Mouse (Mus musculus): Measurements from ENCODE around the gene Tekt3. TPM values are rescaled to one million over a fixed set of nuclear protein-coding genes. Genes with fewer than 3 reads are reported as not detected.

The Tekt3 gene
- total RNA-seq, 2 experiments from 2014 or later, result not detected

GRCm38 (mm10) chr11:63058375-63058952 is 3.0 kb upstream of the Tekt3 start:
- DNase-seq (ENCODE audit: low spot score in 2 of 2), result no peak

GRCm38 (mm10) chr11:63059911-63060310 is 1.5 kb upstream of the Tekt3 start:
- DNase-seq (ENCODE audit: low spot score in 2 of 2), result no peak

- no peak for DNase-seq (ENCODE audit: low spot score in 2 of 2)
These were observed 5.1 kb downstream of the Tekt3 start for GRCm38 (mm10) chr11:63066526-63066925.

DNA sequence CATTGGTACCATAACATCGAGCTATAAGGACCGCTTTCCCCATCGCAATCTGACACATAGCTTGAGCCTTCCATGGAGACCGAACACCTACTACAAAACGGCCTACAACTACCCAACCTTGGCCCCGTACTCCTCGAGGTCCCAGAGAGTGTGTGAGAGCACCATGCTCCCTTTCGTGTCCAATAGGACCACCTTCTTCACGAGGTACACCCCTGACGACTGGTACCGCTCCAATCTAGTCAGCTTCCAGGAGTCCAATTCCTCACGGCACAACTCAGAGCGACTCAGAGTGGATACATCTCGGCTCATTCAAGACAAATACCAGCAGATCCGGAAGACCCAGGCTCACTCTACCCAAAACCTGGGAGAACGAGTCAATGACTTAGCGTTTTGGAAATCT is 8.6 kb downstream of the Tekt3 start:
- DNase-seq (ENCODE audit: low spot score in 2 of 2), result no peak

GRCm38 (mm10) chr11:63084536-63084935 is 23.1 kb downstream of the Tekt3 start:
- DNase-seq (ENCODE audit: low spot score in 2 of 2), result no peak

DNA sequence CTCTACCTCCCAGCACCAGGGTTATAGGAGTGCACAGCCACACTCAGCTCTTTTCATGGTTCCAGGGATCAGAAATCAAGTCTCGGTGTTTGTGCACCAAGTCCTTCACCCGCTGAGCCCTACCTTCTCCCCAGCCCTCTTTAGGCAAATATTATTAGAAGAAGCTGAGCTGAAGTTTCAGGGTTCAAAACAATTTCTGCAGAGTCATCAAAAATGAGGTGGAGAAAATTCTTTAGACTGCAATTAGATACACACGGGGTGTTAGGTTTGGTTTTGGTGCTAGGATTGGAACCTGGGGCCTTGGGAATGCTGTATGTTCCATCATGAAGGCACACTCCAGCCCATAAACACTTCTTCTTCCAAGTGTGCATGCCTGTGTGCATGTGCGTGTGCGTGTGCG is 27.2 kb downstream of the Tekt3 start:
- DNase-seq (ENCODE audit: low spot score in 2 of 2), result no peak

DNA sequence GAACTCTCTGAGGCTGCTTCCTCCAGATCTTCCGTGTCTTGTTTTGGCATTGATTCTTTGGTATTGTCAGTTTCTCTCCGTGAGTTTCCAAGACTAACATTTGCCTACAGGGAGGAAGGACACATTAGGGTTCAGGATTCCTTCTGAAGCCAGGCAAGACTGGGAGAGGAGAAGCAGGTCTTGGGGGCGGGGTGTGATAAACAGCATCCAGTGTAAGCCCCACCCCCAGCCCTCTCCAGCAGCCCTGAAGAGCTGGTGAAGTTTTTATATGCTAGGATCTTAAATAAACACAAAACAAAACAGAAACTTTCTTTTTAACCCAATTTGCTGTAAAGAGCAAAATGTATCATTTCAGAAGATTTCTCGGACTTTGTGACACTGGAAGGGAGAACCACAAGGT is 28.8 kb downstream of the Tekt3 start:
- no peak for DNase-seq (ENCODE audit: low spot score in 2 of 2)

DNA sequence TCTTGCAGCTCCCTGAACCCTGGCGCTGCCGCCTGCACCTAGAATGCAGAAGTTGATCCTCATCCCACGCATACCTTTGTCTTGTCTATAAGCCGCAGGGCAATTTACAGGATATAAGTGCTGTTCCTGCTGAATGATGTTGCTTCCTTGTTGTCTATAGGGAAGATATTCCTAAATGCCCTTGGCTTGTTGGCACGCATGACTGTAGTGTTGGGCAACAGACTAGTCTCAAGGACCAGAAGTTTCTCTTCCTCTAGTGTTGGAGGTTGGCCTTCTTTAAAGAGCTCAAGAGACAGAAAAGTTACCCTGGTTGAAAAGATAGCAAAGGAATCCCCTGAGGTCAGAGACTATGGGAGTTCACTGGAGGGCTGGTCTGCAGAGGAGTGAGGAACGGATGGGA is 29.5 kb downstream of the Tekt3 start:
- no peak for DNase-seq (ENCODE audit: low spot score in 2 of 2)

GRCm38 (mm10) chr11:63092271-63092670 is 30.8 kb downstream of the Tekt3 start:
- DNase-seq (ENCODE audit: low spot score in 2 of 2), result no peak

DNA sequence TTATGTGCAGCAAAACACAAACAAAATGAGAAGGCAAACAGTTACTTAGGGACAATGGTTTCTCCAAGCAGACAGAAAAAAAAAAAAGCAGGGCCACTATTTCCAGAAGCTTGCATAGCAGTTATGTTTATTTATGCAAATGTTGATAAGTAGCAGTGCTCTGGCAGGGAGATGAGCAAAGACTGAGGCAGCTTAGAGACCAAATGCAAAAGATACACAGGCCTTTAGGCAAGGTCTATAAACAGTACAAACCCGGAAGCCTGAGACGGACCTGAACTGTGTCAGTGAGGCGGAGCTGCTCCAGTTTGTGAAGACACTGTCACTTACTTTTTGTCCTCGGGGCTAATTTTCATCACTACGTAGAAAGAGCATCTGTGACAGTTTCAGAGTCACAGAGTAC is 32.1 kb downstream of the Tekt3 start:
- no peak for DNase-seq (ENCODE audit: low spot score in 2 of 2)

DNA sequence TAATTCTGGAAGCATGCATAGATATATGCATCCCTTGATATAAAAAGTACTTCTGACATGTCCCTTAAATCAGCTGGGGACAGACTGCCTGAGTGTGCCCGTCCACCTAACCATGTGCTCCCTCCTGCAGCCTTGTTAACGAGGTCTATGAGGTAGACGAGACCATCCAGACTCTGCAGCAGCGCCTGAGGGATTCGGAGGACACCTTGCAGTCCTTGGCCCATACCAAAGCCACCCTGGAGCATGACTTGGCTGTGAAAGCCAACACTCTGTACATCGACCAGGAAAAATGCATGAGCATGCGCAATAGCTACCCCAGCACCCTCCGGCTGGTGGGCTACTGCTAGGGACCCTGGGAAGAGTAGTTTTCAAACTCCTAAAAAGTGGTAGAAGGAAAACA is 33.0 kb downstream of the Tekt3 start:
- DNase-seq (ENCODE audit: low spot score in 2 of 2), result no peak

- DNase-seq (ENCODE audit: low spot score in 2 of 2), result no peak
These were observed 36.6 kb downstream of the Tekt3 start for GRCm38 (mm10) chr11:63098016-63098415.

GRCm38 (mm10) chr11:63099390-63099789 is 37.9 kb downstream of the Tekt3 start:
- no peak for DNase-seq (ENCODE audit: low spot score in 2 of 2)

DNA sequence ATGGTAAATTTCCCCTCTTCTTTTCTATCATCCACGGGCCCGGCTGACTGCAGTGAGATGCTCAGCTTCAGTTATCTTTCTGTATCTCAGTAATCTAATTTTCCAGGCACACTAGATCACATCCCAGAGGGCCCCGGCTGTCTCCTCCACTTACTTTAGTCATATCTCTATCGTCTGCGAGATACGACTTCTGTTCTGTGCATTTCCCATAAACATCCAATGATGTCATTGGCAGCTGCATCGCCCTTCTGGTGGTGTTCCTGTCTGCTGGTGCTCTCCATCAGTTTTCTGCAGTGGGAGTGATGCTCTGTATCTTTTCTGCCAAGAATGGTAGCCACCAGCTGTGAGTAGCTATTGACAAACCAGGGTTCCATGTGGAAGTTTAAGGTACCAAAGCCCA is 41.8 kb downstream of the Tekt3 start:
- DNase-seq (ENCODE audit: low spot score in 2 of 2), result peak in 1 of 2 experiments; percentile 5

DNA sequence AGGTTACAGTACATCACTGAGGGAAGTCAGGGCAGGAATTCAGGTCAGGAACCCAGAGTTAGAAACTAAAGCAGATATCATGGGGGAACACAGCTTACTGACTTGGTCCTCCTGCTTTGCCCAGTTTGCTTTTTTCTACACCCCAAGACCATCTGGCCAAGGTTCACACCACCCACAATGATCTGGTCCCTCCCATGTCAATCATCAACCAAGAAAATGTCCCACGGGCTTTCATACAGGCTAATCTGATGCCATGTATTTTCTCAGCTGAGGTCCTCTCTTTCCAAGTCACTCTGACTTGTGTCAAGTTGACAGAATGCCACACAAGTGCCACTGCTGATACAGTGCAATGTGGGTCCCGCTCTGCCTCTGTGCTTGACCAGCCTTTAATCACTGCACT is 42.6 kb downstream of the Tekt3 start:
- DNase-seq (ENCODE audit: low spot score in 2 of 2), result no peak

GRCm38 (mm10) chr11:63109230-63109775 is 47.8 kb downstream of the Tekt3 start:
- no peak for DNase-seq (ENCODE audit: low spot score in 2 of 2)

DNA sequence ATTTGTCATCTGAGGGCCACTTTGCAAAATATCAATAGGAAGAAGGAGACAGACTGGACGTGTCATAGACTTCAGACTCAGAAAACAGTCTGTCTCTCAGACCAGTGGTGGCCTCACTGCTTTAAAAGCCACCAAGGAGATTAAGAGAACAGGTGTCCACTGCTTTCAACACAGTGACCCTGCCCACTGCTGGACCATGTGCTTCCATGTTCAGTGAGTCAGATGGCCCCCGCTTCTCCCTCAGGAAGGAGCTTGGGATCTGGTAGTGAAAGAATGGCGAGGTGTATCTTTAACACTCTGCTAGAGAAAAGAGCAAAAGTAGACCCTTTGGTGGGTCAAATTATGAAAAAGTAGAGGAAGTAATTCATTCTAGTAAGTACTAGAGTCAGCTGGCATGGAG is 48.9 kb downstream of the Tekt3 start:
- no peak for DNase-seq (ENCODE audit: low spot score in 2 of 2)

- DNase-seq (ENCODE audit: low spot score in 2 of 2), result no peak
These were observed 53.6 kb downstream of the Tekt3 start for GRCm38 (mm10) chr11:63114807-63115641.

GRCm38 (mm10) chr11:63116652-63117051 is 55.2 kb downstream of the Tekt3 start:
- no peak for DNase-seq (ENCODE audit: low spot score in 2 of 2)

- DNase-seq (ENCODE audit: low spot score in 2 of 2), result no peak
These were observed 55.8 kb downstream of the Tekt3 start for GRCm38 (mm10) chr11:63117266-63117665.

GRCm38 (mm10) chr11:63119791-63120190 is 58.3 kb downstream of the Tekt3 start:
- no peak for DNase-seq (ENCODE audit: low spot score in 2 of 2)

DNA sequence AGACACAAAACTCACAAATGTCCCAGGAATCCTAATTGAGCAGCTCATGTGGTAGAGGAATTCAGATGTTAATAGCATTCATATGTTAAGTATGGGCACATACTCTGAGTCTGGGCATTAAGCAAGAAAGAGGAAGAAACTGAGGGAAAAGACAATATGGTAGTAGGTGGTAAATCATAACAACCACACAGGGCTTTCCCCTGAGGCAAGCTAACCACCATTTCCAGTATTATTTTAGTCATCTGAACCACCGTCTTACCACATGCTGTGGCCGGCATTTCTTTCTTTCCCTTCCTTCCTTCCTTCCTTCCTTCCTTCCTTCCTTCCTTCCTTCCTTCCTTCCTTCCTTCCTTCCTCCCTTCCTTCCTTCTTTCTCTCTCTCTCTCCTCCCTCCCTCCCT is 60.8 kb downstream of the Tekt3 start:
- DNase-seq (ENCODE audit: low spot score in 2 of 2), result no peak

All from left cerebral cortex, adult 18-20 months (tissue).